ENCODE assay signal across 8 mouse cellular contexts in the genomic region with DNA sequence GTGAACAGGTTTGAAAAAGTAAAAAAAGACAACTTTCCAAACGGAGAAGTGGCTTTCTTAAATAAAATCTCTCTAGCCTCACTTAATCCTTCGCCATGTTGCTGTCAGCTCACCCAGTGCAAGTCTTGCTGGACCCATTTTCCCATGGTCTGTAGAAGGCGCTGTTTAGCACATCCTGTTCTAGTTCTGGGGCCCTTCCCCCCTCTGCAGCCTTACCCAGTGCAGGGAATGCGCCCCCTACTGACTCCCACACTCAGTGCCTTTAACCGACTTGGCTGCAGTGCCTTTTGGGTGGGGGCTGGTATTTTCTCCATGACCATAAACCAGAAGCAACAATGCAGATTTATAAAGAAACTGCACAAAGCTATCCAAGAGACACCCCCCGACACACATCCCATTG. TPM values are rescaled to one million over a fixed set of nuclear protein-coding genes. Genes with fewer than 3 reads are reported as not detected.
DNase-seq lines count a peak whose midpoint lies in the region; ATAC-seq lines count a peak whose summit lies in the region.

No protein-coding gene starts in this region.

- peak overlapping the region; percentile 86 for H3K4me2 ChIP-seq in forebrain, embryonic 14.5 days (ENCODE audit: low read length)
- peak overlapping the region; percentile 73 for H3K4me2 ChIP-seq in neural tube, embryonic 15.5 days

- H3K4me3 ChIP-seq in forebrain, embryonic 14.5 days (ENCODE audit: low read depth, low read length): peak overlapping the region; percentile 99
- peak overlapping the region; percentile 95 for H3K4me3 ChIP-seq in neural tube, embryonic 15.5 days (replicated peaks)

- no peaks in the 10 kb centered on the region for H3K27me3 ChIP-seq in forebrain, embryonic 14.5 days (replicated peaks; ENCODE audit: control insufficient read depth, insufficient read depth, low read length)
- H3K27me3 ChIP-seq in neural tube, embryonic 15.5 days (replicated peaks): no peaks in the 10 kb centered on the region

- H3K27ac ChIP-seq in forebrain, embryonic 14.5 days (ENCODE audit: low read depth, low read length): peak overlapping the region; percentile 99
- peak overlapping the region; percentile 99 for H3K27ac ChIP-seq in neural tube, embryonic 15.5 days (replicated peaks)

- 3% methylated on average over 6 of the region's 6 CpGs for WGBS in forebrain, embryonic 14.5 days
- 8% methylated on average over 6 of the region's 6 CpGs for WGBS in neural tube, embryonic 15.5 days

- peak; percentile 97 for DNase-seq in ES-CJ7 (ENCODE audit: low read depth, low spot score)
- DNase-seq in cerebellum, adult 11 months: peak; percentile 79
- DNase-seq in forebrain, embryonic 14.5 days (ENCODE audit: low spot score): peak; percentile 94
- DNase-seq in heart, postnatal 14 days: peak; percentile 80 to 91
- DNase-seq in layer of hippocampus, adult 11-12 months (ENCODE audit: low spot score): peak; percentile 95
- DNase-seq in lung, adult 18-20 months: peak; percentile 85 to 92
- DNase-seq in testis, postnatal 14 days (ENCODE audit: low spot score): peak; percentile 79

- peaks cover 19% of the 10 kb centered on the region for H3K4me1 ChIP-seq in forebrain, embryonic 14.5 days (ENCODE audit: control insufficient read depth, insufficient read depth, low read length)
- peaks cover 49% of the 10 kb centered on the region for H3K4me1 ChIP-seq in neural tube, embryonic 15.5 days

- peaks cover 34% of the 10 kb centered on the region for H3K36me3 ChIP-seq in forebrain, embryonic 14.5 days (ENCODE audit: control insufficient read depth, insufficient read depth, low read length)
- H3K36me3 ChIP-seq in neural tube, embryonic 15.5 days: peaks cover 21% of the 10 kb centered on the region

- peak; percentile 29; the same call in 1 of the 2 replicates for ATAC-seq in forebrain, embryonic 14.5 days
- peak; percentile 46 for ATAC-seq in neural tube, embryonic 15.5 days (ENCODE audit: low FRiP score)

- H3K9me3 ChIP-seq in forebrain, embryonic 14.5 days (replicated peaks; ENCODE audit: control insufficient read depth, low read length): no peaks in the 10 kb centered on the region
- no peaks in the 10 kb centered on the region for H3K9me3 ChIP-seq in neural tube, embryonic 15.5 days (replicated peaks)

- H3K9ac ChIP-seq in forebrain, embryonic 14.5 days (ENCODE audit: low read length): peak overlapping the region; percentile 100
- peak overlapping the region; percentile 95 for H3K9ac ChIP-seq in neural tube, embryonic 15.5 days (replicated peaks)

- intact Hi-C loops in heart, postnatal 14 days (cut with DNase I): loop anchor here (5.0 kb wide), 1 partner anchor 93 kb away; no protein-coding TSS in a partner anchor

RNA-seq across cellular contexts. Expression of a gene that starts 1.6 kb away (rescaled TPM):
- polyA plus RNA-seq in forebrain, embryonic 14.5 days (2014; fragmentation: Nextera tagmentation; extraction: Ambion mirVana): 1.6 and 2.0 TPM in 2 replicates
- 10 to 100 TPM; 39.6 to 41.7 TPM for total RNA-seq in heart, postnatal 14 days (2021)
- polyA plus RNA-seq in neural tube, embryonic 15.5 days (2015; fragmentation: Nextera tagmentation; extraction: Ambion mirVana): 3.4 and 7.9 TPM in 2 replicates

RNA-seq across cellular contexts. Expression of a gene that starts 24.9 kb away (rescaled TPM):
- 26.3 and 26.7 TPM in 2 replicates for polyA plus RNA-seq in forebrain, embryonic 14.5 days (2014; fragmentation: Nextera tagmentation; extraction: Ambion mirVana)
- total RNA-seq in heart, postnatal 14 days (2021): 10 to 100 TPM; 16.9 to 19.3 TPM
- 17.6 and 20.7 TPM in 2 replicates for polyA plus RNA-seq in neural tube, embryonic 15.5 days (2015; fragmentation: Nextera tagmentation; extraction: Ambion mirVana)

RNA-seq across cellular contexts. Expression of a gene that starts 25.1 kb away (rescaled TPM):
- polyA plus RNA-seq in forebrain, embryonic 14.5 days (2014; fragmentation: Nextera tagmentation; extraction: Ambion mirVana): 51.1 and 71.7 TPM in 2 replicates
- total RNA-seq in heart, postnatal 14 days (2021): 10 to 100 TPM; 66.1 to 73.9 TPM
- 63.9 and 74.7 TPM in 2 replicates for polyA plus RNA-seq in neural tube, embryonic 15.5 days (2015; fragmentation: Nextera tagmentation; extraction: Ambion mirVana)

RNA-seq across cellular contexts. Expression of a gene that starts 25.2 kb away (rescaled TPM):
- 9.1 and 9.7 TPM in 2 replicates for polyA plus RNA-seq in forebrain, embryonic 14.5 days (2014; fragmentation: Nextera tagmentation; extraction: Ambion mirVana)
- 1 to 10 TPM; 5.9 to 6.7 TPM for total RNA-seq in heart, postnatal 14 days (2021)
- polyA plus RNA-seq in neural tube, embryonic 15.5 days (2015; fragmentation: Nextera tagmentation; extraction: Ambion mirVana): 8.6 and 9.7 TPM in 2 replicates

Comparison
In these comparisons a context has a peak if more than half of its experiments do, and no peak if none do; other contexts are left out.
1. Peak in every context shown above with its lines: DNase-seq, ATAC-seq, H3K4me3 ChIP-seq and H3K27ac ChIP-seq.